Mouse (Mus musculus) small intestine, adult 2 months (tissue): ENCODE results near the gene Cacna2d3. TPM values are rescaled to one million over a fixed set of nuclear protein-coding genes. Genes with fewer than 3 reads are reported as not detected.

ENCODE experiments used
- H3K27ac ChIP-seq: fragments of 200-500 bp; 2 replicates; pipeline ENCODE4 v1.5.1; 2012; ENCODE audit warnings: low read depth, low read length, control low read depth, inconsistent platforms; ENCODE audit not compliant: insufficient read depth
- H3K27me3 ChIP-seq: fragments of 200-500 bp; 2 replicates; pipeline ENCODE4 v1.6.1; 2012; ENCODE audit warnings: mild to moderate bottlenecking, moderate library complexity, low read length, inconsistent platforms; ENCODE audit not compliant: control insufficient read depth, insufficient read depth
- H3K36me3 ChIP-seq: fragments of 200-500 bp; 2 replicates; pipeline ENCODE4 v1.6.1; 2012; ENCODE audit warnings: mild to moderate bottlenecking, low read length, control low read depth, inconsistent platforms; ENCODE audit not compliant: control insufficient read depth, insufficient read depth
- H3K4me1 ChIP-seq: fragments of 200-500 bp; 2 replicates; pipeline ENCODE4 v1.6.1; 2012; ENCODE audit warnings: low read length, inconsistent platforms, mixed read lengths; ENCODE audit not compliant: control insufficient read depth, insufficient read depth, insufficient read length
- H3K4me3 ChIP-seq: fragments of 200-500 bp; 2 replicates; pipeline ENCODE4 v1.5.1; 2012; ENCODE audit warnings: low read depth, mild to moderate bottlenecking, control low read depth, inconsistent platforms, low read length, moderate library complexity
- CTCF ChIP-seq: fragments of 200-500 bp; IDR thresholded peaks from 2 replicates; pipeline ENCODE4 v1.5.1; 2012; ENCODE audit warnings: low read depth, mild to moderate bottlenecking, control low read depth, inconsistent platforms, low read length, moderate library complexity, mixed read lengths; ENCODE audit not compliant: insufficient replicate concordance, insufficient read length; ENCODE audit errors: extremely low read depth
- POLR2A ChIP-seq: fragments of 200-500 bp; IDR thresholded peaks from 2 replicates; pipeline ENCODE4 v1.6.1; 2012; ENCODE audit warnings: low read depth, mild to moderate bottlenecking, control low read depth, inconsistent platforms, low read length, moderate library complexity
- WGBS: fragments of 180-500 bp; shearing (Covaris S2); methylation state at CpG from one replicate; pipeline ENCODE4 v1.1.7; 2018; 5-methylcytosine and 5-hydroxymethylcytosine counted together
- polyA plus RNA-seq: library from polyadenylated mRNA; depleted of rRNA; stranded (reverse); fragments of >200 nt; gene quantifications from 2 replicates; pipeline ENCODE4 v1.2.3, GENCODE M21; 2012

The Cacna2d3 gene
- polyA plus RNA-seq, 1 experiment = 0.27 TPM

GRCm38 (mm10) chr14:29392851-29393250, 328.8 kb downstream of the Cacna2d3 start:
- 90% methylated on average over 3 of the region's 3 CpGs for WGBS
- H3K27me3 ChIP-seq = no peaks in the 10 kb centered on the region
- no peak overlapping the region for H3K4me3 ChIP-seq
- H3K4me1 ChIP-seq = 0 out of 2 replicates have a peak, but pooled peaks cover under 1% of the 10 kb centered on the region
- no peak overlapping the region for H3K27ac ChIP-seq
- TF ChIP-seq POLR2A = no peak
- TF ChIP-seq CTCF = no peak
- H3K36me3 ChIP-seq = no peaks in the 10 kb centered on the region

- TF ChIP-seq CTCF = no peak
- TF ChIP-seq POLR2A = no peak
- Histone ChIP-seq H3K4me3 (no peak overlapping the region), H3K36me3 (no peaks in the 10 kb centered on the region), H3K27me3 (no peaks in the 10 kb centered on the region), H3K27ac (no peak overlapping the region), H3K4me1 (no peaks in the 10 kb centered on the region)
- WGBS = 62% methylated on average over 2 of the region's 2 CpGs
These were observed 330.2 kb downstream of the Cacna2d3 start for GRCm38 (mm10) chr14:29391489-29391888.

- no peak for TF ChIP-seq CTCF
- TF ChIP-seq POLR2A = no peak
- WGBS = 73% methylated on average over 3 of the region's 3 CpGs
- Histone ChIP-seq H3K4me3 (no peak overlapping the region), H3K4me1 (no peaks in the 10 kb centered on the region), H3K36me3 (no peaks in the 10 kb centered on the region), H3K27me3 (no peaks in the 10 kb centered on the region), H3K27ac (no peak overlapping the region)
These were observed 333.9 kb downstream of the Cacna2d3 start for GRCm38 (mm10) chr14:29387761-29388160.

DNA sequence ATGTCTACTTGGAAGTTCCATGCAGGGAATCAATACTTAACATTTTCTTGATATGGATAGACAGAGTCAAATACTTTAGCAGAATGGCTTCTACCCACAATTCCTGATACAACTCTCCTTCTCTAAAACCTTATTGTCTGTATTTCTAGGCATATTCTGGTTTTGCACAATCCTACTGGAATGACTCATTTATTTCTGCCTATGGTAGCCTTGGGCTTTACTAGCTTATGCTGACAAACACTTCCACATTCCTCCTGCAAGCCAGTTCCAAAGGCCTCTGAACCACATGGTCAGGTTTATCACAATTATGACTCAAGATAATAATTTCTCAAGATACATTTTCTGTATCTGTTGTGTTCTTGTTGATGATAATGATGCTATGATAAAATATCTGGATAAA, 336.2 kb downstream of the Cacna2d3 start:
- Histone ChIP-seq H3K4me3 (no peak overlapping the region), H3K27ac (no peak overlapping the region), H3K27me3 (no peaks in the 10 kb centered on the region), H3K36me3 (no peaks in the 10 kb centered on the region), H3K4me1 (no peaks in the 10 kb centered on the region)
- TF ChIP-seq CTCF (no peak), POLR2A (no peak)

DNA sequence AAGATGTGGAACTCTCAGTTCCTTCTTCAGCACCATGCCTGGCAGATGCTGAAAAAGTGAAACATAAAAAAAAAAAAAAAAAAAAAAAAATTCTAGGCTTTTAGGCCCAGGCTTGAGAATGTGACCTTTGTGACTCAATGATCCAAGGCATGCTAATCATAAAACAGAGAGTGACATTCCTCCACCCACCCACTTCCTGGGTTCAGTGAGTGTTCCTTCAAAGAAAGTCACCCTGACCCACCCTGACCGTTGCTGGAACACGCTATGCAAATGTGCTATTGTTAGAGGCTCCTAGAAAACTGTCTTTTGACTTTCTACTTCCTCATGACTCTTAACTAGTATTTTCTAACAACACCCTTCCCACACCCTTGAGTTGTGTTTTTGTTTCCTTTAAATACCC, 338.9 kb downstream of the Cacna2d3 start:
- TF ChIP-seq CTCF (no peak), POLR2A (no peak)
- H3K27me3 ChIP-seq = no peaks in the 10 kb centered on the region
- H3K4me1 ChIP-seq = no peaks in the 10 kb centered on the region
- no peak overlapping the region for H3K27ac ChIP-seq
- 51% methylated on average over 2 of the region's 2 CpGs for WGBS
- no peak overlapping the region for H3K4me3 ChIP-seq
- no peaks in the 10 kb centered on the region for H3K36me3 ChIP-seq

DNA sequence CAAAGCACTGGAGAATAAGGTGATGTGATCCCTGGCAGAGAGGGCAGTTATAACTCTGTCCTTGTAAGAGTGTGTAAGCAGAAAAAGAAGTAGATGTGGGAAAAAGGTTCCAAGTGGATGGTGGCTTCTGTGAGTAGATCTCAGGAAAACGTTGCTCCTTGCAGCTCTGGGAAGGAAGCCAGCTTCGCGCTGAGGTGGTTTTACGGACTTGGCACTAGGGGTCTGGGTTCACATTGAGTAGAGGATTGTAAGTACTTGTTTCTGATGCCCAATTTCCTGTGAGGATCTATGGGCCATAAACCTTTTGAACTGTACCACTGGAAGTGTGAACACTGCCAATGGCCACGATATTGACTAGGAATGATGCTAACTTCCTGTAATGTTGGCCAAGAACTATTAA, 354.8 kb downstream of the Cacna2d3 start:
- no peak overlapping the region for H3K4me3 ChIP-seq
- no peak for TF ChIP-seq CTCF
- no peak for TF ChIP-seq POLR2A
- WGBS = 60% methylated on average over 5 of the region's 5 CpGs
- H3K27me3 ChIP-seq = no peaks in the 10 kb centered on the region
- H3K4me1 ChIP-seq = no peaks in the 10 kb centered on the region
- no peak overlapping the region for H3K27ac ChIP-seq
- no peaks in the 10 kb centered on the region for H3K36me3 ChIP-seq

- H3K27me3 ChIP-seq = no peaks in the 10 kb centered on the region
- no peaks in the 10 kb centered on the region for H3K4me1 ChIP-seq
- TF ChIP-seq CTCF (no peak), POLR2A (no peak)
- no peak overlapping the region for H3K4me3 ChIP-seq
- H3K27ac ChIP-seq = no peak overlapping the region
- no peaks in the 10 kb centered on the region for H3K36me3 ChIP-seq
- WGBS = 54% methylated on average over 3 of the region's 3 CpGs
These were observed 359.2 kb downstream of the Cacna2d3 start for GRCm38 (mm10) chr14:29362448-29362847.

DNA sequence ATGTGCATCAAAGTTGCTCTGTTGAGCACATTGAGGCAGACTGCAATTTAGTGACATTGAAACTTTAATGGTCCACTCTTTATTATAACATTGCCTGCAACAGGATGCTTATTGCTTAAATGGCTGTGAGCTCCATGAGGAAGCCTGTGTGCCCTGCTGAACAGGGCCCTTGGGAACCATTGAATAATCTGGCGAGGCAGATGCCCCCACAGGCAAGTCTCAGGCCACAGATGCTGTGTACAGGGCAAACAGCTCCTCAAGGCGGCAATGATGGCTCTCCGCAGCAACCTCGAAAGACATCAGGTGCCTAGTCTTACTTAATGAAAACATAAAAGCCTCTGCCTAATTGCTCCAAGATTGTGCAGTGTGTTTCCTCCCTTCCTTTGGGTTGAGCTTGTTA, 371.0 kb downstream of the Cacna2d3 start:
- no peak overlapping the region for H3K27ac ChIP-seq
- H3K27me3 ChIP-seq = no peaks in the 10 kb centered on the region
- no peaks in the 10 kb centered on the region for H3K36me3 ChIP-seq
- no peak overlapping the region for H3K4me3 ChIP-seq
- TF ChIP-seq POLR2A = no peak
- no peak for TF ChIP-seq CTCF
- no peaks in the 10 kb centered on the region for H3K4me1 ChIP-seq
- 74% methylated on average over 4 of the region's 4 CpGs for WGBS
